Mouse (Mus musculus): Measurements from ENCODE around the gene Nfil3.

Gene Nfil3

GRCm38 (mm10) chr13:52981441-52982281 is 788 bp upstream of the Nfil3 start:
- peak; percentile 56 for DNase-seq (ENCODE audit: low spot score)

DNA sequence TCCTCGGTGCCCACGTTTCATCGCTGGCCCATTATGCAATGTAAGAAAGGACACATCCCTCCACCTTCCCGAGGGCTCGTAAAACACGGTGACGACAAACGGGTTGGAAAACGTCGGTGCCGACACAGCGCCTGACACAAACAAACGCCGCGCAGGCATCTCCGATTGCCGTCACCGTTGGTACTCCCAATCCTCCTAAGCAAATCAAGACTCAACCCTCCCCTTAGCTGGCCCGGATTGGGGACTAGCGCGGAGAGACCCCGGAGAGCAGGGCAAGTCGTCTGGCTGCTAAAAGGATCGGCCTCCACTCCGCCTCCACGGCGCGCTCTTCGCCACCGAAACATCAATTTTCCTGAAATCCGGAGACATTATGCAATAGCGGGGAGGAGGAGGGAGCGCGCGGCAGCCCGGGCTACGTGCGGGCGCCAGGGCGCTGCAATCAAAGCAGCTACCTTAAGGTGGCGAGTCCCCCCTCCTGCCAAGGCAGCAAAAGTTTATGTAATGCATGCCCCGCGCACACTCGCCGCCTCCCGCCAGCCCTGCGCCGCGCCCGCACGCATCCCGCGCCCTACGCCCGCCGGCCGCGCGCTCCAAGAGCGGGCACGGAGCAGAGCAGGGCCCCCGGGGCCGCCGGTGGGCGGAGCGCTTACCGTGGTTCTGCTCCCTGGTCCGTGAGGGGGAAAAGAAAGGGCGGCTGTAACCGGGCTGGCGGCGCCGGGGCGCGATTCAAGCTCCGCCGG is 492 bp downstream of the Nfil3 start:
- DNase-seq (ENCODE audit: low spot score) = peak; percentile 74

DNA sequence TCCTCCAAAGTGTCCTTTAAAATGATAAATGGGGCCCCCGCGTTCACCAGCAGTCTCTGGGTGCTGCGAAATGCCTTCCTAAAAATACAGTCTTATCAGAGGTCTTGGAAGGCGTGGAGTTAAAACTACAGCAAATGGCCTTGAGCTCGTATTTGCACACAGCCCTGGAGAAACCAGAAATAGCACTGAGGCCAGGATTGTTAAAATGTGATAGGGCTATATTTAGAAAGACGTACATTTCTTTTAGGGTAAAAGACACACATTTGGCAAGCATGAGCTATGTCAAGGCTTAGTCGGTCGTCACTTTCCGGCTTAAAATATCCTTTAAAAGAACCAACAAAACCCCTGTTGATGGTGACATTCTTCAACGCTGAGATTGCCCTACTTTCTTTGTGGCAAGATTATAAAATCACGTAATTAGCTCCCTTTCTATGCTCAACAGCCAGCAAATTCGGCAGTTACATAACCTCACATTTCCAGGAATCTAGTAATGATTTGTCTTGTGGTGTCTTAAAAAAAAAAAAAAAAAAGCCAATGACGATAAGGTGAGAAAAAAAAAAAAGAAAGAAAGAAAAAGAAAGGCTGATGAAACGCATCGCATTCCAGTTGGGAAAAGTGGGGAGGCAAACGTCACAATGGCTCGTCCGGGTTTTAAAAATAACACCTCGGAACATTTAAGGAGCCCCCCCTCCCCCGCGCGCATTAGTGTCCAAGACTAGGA is 1.4 kb downstream of the Nfil3 start:
- peak; percentile 39 for DNase-seq (ENCODE audit: low spot score)

GRCm38 (mm10) chr13:52978321-52978981 is 2.4 kb downstream of the Nfil3 start:
- DNase-seq (ENCODE audit: low spot score) = peak; percentile 69

DNA sequence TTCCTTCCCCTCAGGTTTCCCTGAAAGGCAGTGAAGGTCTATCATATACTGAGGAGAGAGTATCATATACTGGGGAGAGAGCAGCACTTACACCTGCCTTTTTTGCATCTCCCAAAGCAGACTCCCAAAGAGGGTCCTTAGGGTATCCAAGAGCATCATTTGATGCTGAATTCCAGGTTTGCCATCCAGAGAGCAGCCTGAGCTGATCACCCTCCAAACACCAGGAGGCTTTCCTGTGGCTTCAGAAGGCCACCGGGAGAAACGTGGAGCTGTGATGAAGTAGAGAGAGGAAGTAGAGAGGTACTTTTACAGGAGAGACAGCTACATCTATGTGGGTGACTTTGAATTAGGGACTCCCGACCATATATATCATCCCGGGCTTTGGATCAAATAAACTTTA is 3.1 kb downstream of the Nfil3 start:
- DNase-seq (ENCODE audit: low spot score) = peak; percentile 8

DNA sequence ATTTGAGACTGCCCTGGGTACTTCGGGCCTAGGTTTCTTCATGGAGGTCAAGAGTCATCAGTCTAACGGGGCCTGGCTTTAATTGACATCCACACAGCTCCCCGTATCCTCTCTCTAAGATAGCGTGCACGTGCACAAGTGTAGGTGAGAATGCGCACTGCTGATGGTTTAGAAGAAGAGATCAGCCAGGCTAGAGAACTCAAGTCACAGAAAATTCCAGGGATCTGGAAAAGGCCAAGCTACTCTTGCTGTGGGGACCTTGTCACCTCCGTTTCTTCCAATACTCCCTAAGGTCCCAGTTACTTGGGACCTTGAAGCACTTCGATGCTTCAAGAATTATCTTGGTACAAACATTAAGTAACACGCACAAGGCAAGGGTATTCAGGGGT is 3.7 kb downstream of the Nfil3 start:
- DNase-seq (ENCODE audit: low spot score) = peak; percentile 6

- DNase-seq (ENCODE audit: low spot score) = peak; percentile 67
Measured at GRCm38 (mm10) chr13:52976510-52977220, 4.2 kb downstream of the Nfil3 start.

- peak; percentile 10 for DNase-seq (ENCODE audit: low spot score)
Measured at GRCm38 (mm10) chr13:52976130-52976509, 4.8 kb downstream of the Nfil3 start.

DNA sequence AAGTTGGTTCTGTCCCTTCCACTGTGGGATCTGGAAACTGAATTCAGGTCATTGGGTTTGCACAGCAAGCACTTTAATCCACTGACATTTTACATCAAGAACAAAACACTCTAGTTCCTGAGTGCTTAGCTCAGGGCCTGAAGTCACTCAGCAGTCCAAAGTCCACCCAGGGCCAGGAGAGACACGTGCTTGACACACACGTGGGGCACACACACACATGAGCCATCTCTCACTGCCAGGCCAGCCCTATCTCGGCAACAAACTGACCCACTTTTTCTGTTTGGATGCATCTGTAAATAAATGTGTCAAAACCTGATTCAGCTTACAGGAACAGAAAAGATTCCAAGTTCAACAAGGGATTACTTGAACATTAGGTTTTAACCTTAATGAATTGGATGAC is 6.2 kb downstream of the Nfil3 start:
- peak; percentile 21 for DNase-seq (ENCODE audit: low spot score)

GRCm38 (mm10) chr13:52973427-52973826 is 7.4 kb downstream of the Nfil3 start:
- no peak for DNase-seq (ENCODE audit: low spot score)

- no peak for DNase-seq (ENCODE audit: low spot score)
Measured at GRCm38 (mm10) chr13:52972626-52973025, 8.2 kb downstream of the Nfil3 start.

DNA sequence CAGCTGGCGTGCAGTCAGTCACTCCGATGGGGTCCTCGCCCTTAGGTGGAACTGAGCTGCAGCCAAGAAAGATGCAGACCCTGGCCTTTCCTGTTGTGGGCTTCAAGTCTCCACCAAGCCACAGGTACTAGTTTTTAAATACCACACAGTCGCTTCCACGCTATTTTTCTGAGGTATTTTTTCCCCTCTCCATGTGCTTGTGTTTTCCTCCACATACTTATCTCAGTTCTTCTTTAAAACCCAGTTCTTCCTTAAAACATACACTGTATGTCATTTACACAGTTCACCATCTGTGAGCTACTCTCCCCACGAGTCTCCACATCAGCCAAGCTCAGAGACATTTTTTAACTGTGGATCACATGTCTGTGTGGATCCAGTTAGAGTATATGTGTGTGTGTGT is 10.0 kb downstream of the Nfil3 start:
- no peak for DNase-seq (ENCODE audit: low spot score)

- DNase-seq (ENCODE audit: low spot score) = no peak
Measured at GRCm38 (mm10) chr13:52962922-52963321, 18.0 kb downstream of the Nfil3 start.

GRCm38 (mm10) chr13:52962361-52962760 is 18.5 kb downstream of the Nfil3 start:
- no peak for DNase-seq (ENCODE audit: low spot score)

DNA sequence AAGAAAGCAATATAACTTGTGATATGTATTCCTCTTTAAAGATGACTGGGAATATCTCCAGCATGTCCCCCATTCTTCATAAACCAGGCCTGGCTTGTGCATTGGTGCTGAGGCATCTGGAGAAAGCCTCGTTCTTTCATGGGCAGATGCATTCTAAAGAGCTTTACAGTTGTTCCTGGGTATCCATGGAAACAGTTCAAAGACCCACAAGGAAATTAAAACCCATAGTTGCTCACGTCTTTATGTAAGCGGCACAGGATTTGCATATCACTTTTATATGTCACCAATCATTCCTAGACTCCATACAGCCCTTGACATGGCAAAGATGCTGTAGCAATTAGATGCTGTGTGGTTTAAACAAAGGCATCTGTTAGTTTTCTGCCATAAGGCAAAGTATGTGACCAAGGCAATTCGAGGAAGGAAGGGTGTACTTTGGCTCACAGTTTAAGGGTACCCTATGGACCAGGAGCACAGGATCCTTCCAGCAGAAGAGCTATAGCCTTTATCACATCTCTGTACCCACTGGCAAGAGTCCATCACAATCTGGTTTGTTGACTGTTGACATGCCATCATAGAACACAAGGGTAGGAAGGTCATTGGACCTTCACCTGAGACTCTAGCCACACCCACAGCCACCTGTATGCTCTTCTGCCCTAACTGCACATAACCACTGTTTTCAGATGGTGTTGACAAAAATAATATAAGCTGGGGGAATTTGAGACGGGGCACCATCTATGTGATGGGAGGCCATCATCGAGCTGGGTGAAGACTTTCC is 26.9 kb downstream of the Nfil3 start:
- DNase-seq (ENCODE audit: low spot score) = no peak

DNA sequence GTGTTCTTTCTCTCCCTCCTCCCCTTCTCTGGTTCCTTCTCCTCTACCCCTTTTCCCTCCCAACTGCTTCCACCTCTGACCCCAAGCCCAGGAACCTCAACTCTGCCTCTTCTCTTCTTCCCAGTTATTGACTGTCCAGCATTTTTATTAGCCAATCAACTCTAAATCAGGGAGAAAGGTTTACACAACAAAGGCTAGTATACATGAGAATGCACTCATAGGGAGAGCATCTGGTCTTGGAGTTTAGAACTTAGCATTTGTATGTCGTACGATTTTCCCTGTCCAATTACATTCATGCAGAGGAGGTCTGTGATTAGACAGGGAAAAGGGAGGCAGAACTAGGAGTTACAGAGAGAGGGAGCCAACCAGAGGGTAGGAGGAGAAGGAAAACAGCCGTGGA is 31.7 kb downstream of the Nfil3 start:
- DNase-seq (ENCODE audit: low spot score) = no peak

DNA sequence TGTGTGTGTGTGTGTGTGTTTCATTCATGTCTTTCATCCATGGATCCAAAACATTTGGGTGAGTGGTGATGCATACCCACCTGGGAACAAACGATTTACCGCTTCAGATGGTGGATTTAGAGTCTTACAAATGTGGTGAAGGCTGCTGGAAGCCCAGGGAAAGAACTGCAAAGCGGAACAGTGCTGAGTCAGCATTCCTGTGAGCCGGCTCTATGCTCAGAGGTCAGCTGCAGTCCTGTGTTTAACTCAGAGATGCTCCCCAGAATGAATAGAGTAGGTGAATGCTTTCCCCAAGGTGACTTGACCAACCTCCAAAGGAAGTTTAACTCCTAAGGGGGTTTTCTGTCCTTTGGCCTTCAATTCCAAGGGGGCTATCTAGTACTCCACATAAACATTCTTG is 33.3 kb downstream of the Nfil3 start:
- no peak for DNase-seq (ENCODE audit: low spot score)

DNA sequence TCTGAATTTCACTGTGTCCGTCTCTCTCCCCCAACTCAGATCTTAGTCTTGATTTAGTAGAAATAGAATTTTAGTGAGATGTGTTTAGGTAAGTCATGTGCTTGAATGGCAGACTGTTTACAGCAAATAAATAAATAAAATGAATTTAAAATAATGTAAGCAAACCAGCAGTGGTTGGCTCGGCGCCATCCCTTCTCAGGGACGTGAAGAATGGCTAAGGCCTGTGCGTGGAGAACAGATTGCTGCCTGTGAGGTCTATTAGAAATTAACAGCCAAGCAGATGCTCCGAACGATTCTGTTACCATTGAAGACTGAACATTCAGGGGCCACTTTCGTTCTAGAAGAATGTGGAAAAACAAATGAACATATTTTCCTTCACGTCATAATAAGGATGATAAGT is 35.1 kb downstream of the Nfil3 start:
- no peak for DNase-seq (ENCODE audit: low spot score)

- no peak for DNase-seq (ENCODE audit: low spot score)
Measured at GRCm38 (mm10) chr13:52944116-52944515, 36.8 kb downstream of the Nfil3 start.

GRCm38 (mm10) chr13:52942876-52943388 is 37.9 kb downstream of the Nfil3 start:
- DNase-seq (ENCODE audit: low spot score) = peak; percentile 9

DNA sequence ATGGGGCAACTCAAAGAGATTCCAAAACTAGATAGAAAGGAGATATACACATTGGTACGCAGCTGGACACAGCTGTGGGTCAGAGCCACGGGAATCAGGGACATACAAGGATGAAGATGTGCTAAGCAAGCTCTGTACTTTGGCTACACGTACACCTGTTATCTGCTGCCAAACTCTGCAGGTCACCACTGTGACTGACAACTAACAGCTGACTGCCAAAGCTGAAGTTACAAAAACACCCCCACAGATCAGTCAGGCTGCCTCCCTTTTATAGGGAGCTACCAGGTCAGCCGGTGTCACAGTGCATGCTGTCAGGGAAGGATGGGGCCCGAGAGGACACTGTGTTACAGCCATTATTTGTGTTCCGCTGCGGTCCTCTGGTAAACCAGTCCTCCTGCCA is 39.9 kb downstream of the Nfil3 start:
- no peak for DNase-seq (ENCODE audit: low spot score)
